Mouse (Mus musculus) layer of hippocampus, adult 9-11 months (tissue): ENCODE results near the gene Anks1.

Source experiments
- DNase-seq: peaks from one replicate; pipeline ENCODE4 v3.0.0; 2022

The Anks1 gene

GRCm38 (mm10) chr17:28000851-28001250 lies 91.7 kb downstream of the Anks1 start:
- peak; percentile 48 for DNase-seq

- DNase-seq = peak; percentile 74
Measured at GRCm38 (mm10) chr17:28005393-28005792, 96.3 kb downstream of the Anks1 start.

- no peak for DNase-seq
Measured at GRCm38 (mm10) chr17:28006208-28006607, 97.1 kb downstream of the Anks1 start.

GRCm38 (mm10) chr17:28006611-28007010 lies 97.5 kb downstream of the Anks1 start:
- DNase-seq = no peak

- peak; percentile 49 for DNase-seq
Measured at GRCm38 (mm10) chr17:28007179-28007811, 98.2 kb downstream of the Anks1 start.

- no peak for DNase-seq
Measured at GRCm38 (mm10) chr17:28007857-28008564, 98.9 kb downstream of the Anks1 start.

- no peak for DNase-seq
Measured at GRCm38 (mm10) chr17:28008565-28008981, 99.5 kb downstream of the Anks1 start.

- no peak for DNase-seq
Measured at GRCm38 (mm10) chr17:28009066-28009715, 100.1 kb downstream of the Anks1 start.

- DNase-seq = peak; percentile 62
Measured at GRCm38 (mm10) chr17:28009716-28010114, 100.6 kb downstream of the Anks1 start.

- DNase-seq = no peak
Measured at GRCm38 (mm10) chr17:28010925-28011324, 101.8 kb downstream of the Anks1 start.

- DNase-seq = no peak
Measured at GRCm38 (mm10) chr17:28012851-28013250, 103.7 kb downstream of the Anks1 start.

- peak; percentile 63 for DNase-seq
Measured at GRCm38 (mm10) chr17:28013259-28013875, 104.3 kb downstream of the Anks1 start.

- no peak for DNase-seq
Measured at GRCm38 (mm10) chr17:28014449-28014848, 105.3 kb downstream of the Anks1 start.

- no peak for DNase-seq
Measured at GRCm38 (mm10) chr17:28015068-28015730, 106.1 kb downstream of the Anks1 start.

- DNase-seq = no peak
Measured at GRCm38 (mm10) chr17:28016056-28016797, 107.1 kb downstream of the Anks1 start.

- no peak for DNase-seq
Measured at GRCm38 (mm10) chr17:28018344-28018743, 109.2 kb downstream of the Anks1 start.

- no peak for DNase-seq
Measured at GRCm38 (mm10) chr17:28018776-28019175, 109.7 kb downstream of the Anks1 start.

GRCm38 (mm10) chr17:28019785-28020696 lies 110.9 kb downstream of the Anks1 start:
- DNase-seq = no peak

- no peak for DNase-seq
Measured at GRCm38 (mm10) chr17:28021911-28022310, 112.8 kb downstream of the Anks1 start.

GRCm38 (mm10) chr17:28022854-28023655 lies 113.9 kb downstream of the Anks1 start:
- peak; percentile 88 for DNase-seq
